Mouse (Mus musculus) erythroblast, embryonic 14.5 days (primary cell): ENCODE results near the gene Dock4.

Source experiments
- GATA1 ChIP-seq: IDR thresholded peaks from 2 replicates; pipeline ENCODE4 v1.6.1; 2012; ENCODE audit warnings: low read length, inconsistent platforms, mixed read lengths
- TAL1 ChIP-seq: IDR thresholded peaks from 3 replicates; pipeline ENCODE4 v1.6.1; 2012; ENCODE audit warnings: low read length, inconsistent platforms, mixed read lengths

GRCm38 (mm10) chr12:40564261-40564660, 118.5 kb downstream of the Dock4 start:
- TF ChIP-seq GATA1, result no peak
- TF ChIP-seq TAL1, result no peak
